Mouse (Mus musculus) kidney, postnatal 14 days (tissue): Measurements from ENCODE around the gene Prdm16.

Source experiments
- DNase-seq: peaks from one replicate; pipeline ENCODE4 v3.0.0; 2022; ENCODE audit warnings: mixed read lengths

Prdm16 gene

GRCm38 (mm10) chr4:154639591-154640442 is 3.1 kb upstream of the Prdm16 start:
- no peak for DNase-seq

- DNase-seq: peak; percentile 69
These were observed 2.5 kb upstream of the Prdm16 start for GRCm38 (mm10) chr4:154639126-154639525.

GRCm38 (mm10) chr4:154638320-154638886 is 1.7 kb upstream of the Prdm16 start:
- DNase-seq: peak; percentile 31

GRCm38 (mm10) chr4:154637468-154638319 is 1.0 kb upstream of the Prdm16 start:
- DNase-seq: no peak

- DNase-seq: peak; percentile 60
These were observed 630 bp downstream of the Prdm16 start for GRCm38 (mm10) chr4:154636053-154636433.

GRCm38 (mm10) chr4:154635241-154636052 is 1.2 kb downstream of the Prdm16 start:
- peak; percentile 63 for DNase-seq

GRCm38 (mm10) chr4:154634470-154635240 is 2.0 kb downstream of the Prdm16 start:
- DNase-seq: peak; percentile 34

- DNase-seq: no peak
These were observed 2.7 kb downstream of the Prdm16 start for GRCm38 (mm10) chr4:154634001-154634400.

GRCm38 (mm10) chr4:154632800-154633764 is 3.6 kb downstream of the Prdm16 start:
- DNase-seq: peak; percentile 54

GRCm38 (mm10) chr4:154630763-154631162 is 5.9 kb downstream of the Prdm16 start:
- DNase-seq: no peak

- no peak for DNase-seq
These were observed 9.1 kb downstream of the Prdm16 start for GRCm38 (mm10) chr4:154627419-154628142.

GRCm38 (mm10) chr4:154626282-154626681 is 10.4 kb downstream of the Prdm16 start:
- no peak for DNase-seq

- no peak for DNase-seq
These were observed 11.0 kb downstream of the Prdm16 start for GRCm38 (mm10) chr4:154625710-154626109.

- no peak for DNase-seq
These were observed 13.4 kb downstream of the Prdm16 start for GRCm38 (mm10) chr4:154623241-154623640.

- DNase-seq: no peak
These were observed 14.2 kb downstream of the Prdm16 start for GRCm38 (mm10) chr4:154622521-154622920.

GRCm38 (mm10) chr4:154611167-154611566 is 25.5 kb downstream of the Prdm16 start:
- DNase-seq: no peak

- DNase-seq: no peak
These were observed 28.9 kb downstream of the Prdm16 start for GRCm38 (mm10) chr4:154607724-154608123.

GRCm38 (mm10) chr4:154604442-154604830 is 32.2 kb downstream of the Prdm16 start:
- DNase-seq: no peak

- no peak for DNase-seq
These were observed 32.8 kb downstream of the Prdm16 start for GRCm38 (mm10) chr4:154603663-154604441.
